Mouse (Mus musculus) adrenal gland, adult (tissue): ENCODE results near the gene Cox11.

Source experiments
- DNase-seq, 2 experiments: peaks; one replicate each; pipeline ENCODE4 v3.0.0; 2022 to 2023; ENCODE audit warnings: low spot score in 1 of 2; ENCODE audit not compliant: inconsistent age in 2 of 2

Cox11 gene

GRCm38 (mm10) chr11:90637440-90638311, at the start of gene Cox11, which contains the start of gene Stxbp4:
Gene Cox11, plus strand, starts transcription at chr11:90638173.
Gene Stxbp4, minus strand, starts transcription at chr11:90638084.
- peak; percentile 95 to 97 for DNase-seq

- peak in 1 of 2 experiments; percentile 21 for DNase-seq
Measured at GRCm38 (mm10) chr11:90590996-90591395, 47.0 kb upstream of the Cox11 start.

- DNase-seq = no peak
Measured at GRCm38 (mm10) chr11:90595826-90596225, 42.1 kb upstream of the Cox11 start.

- DNase-seq = no peak
Measured at GRCm38 (mm10) chr11:90603066-90603465, 34.9 kb upstream of the Cox11 start.

GRCm38 (mm10) chr11:90612118-90612517, 25.9 kb upstream of the Cox11 start:
- DNase-seq = no peak

- no peak for DNase-seq
Measured at GRCm38 (mm10) chr11:90614743-90615142, 23.2 kb upstream of the Cox11 start.

- DNase-seq = peak in 1 of 2 experiments; percentile 53
Measured at GRCm38 (mm10) chr11:90616431-90616830, 21.5 kb upstream of the Cox11 start.

GRCm38 (mm10) chr11:90622044-90622443, 15.9 kb upstream of the Cox11 start:
- no peak for DNase-seq

- no peak for DNase-seq
Measured at GRCm38 (mm10) chr11:90622500-90622899, 15.5 kb upstream of the Cox11 start.

GRCm38 (mm10) chr11:90623477-90623876, 14.5 kb upstream of the Cox11 start:
- peak in 1 of 2 experiments; percentile 78 for DNase-seq

GRCm38 (mm10) chr11:90625174-90625573, 12.8 kb upstream of the Cox11 start:
- DNase-seq = no peak

- DNase-seq = no peak
Measured at GRCm38 (mm10) chr11:90627751-90628150, 10.2 kb upstream of the Cox11 start.

- no peak for DNase-seq
Measured at GRCm38 (mm10) chr11:90632480-90632879, 5.5 kb upstream of the Cox11 start.

GRCm38 (mm10) chr11:90634661-90635060, 3.3 kb upstream of the Cox11 start:
- no peak for DNase-seq

GRCm38 (mm10) chr11:90638312-90638830, 398 bp downstream of the Cox11 start:
- DNase-seq = peak; percentile 69 to 83

- DNase-seq = peak in 1 of 2 experiments; percentile 40
Measured at GRCm38 (mm10) chr11:90649777-90650176, 11.8 kb downstream of the Cox11 start.

- no peak for DNase-seq
Measured at GRCm38 (mm10) chr11:90650231-90650885, 12.4 kb downstream of the Cox11 start.

GRCm38 (mm10) chr11:90652603-90653002, 14.6 kb downstream of the Cox11 start:
- no peak for DNase-seq

GRCm38 (mm10) chr11:90657527-90657926, 19.6 kb downstream of the Cox11 start:
- no peak for DNase-seq

GRCm38 (mm10) chr11:90660662-90661061, 22.7 kb downstream of the Cox11 start:
- DNase-seq = peak; percentile 43 to 77

GRCm38 (mm10) chr11:90663052-90663451, 25.1 kb downstream of the Cox11 start:
- DNase-seq = no peak
